Mouse (Mus musculus): ENCODE data around the gene Krt14.
"Not testable (repeated sequence)": the region's sequence is repeated elsewhere in the genome, so short reads cannot be mapped to it uniquely, and the experiment has no call there.

Gene Krt14

DNA sequence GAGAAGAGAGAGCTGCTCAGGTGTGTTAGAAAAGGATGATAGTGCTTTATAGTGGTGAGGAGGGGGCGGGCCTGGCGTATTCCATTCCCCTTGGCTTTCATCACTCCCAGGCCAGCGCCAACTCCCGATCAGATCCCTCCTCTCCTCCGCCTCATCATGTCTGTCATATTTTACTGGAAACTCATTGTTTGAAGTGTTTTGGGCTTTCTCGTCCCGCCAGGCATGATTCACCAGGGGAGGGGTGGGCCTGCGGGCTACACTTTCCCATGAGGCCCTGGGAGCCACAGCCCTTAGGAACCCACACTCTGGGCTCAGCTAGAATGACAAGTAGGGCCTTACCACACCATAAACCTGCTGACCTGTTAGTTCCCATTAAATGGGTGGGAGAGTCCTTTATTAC is at the start of gene Krt14:
Krt14 (minus strand) TSS at position 51 of the 400 bp plus-strand sequence.
- DNase-seq = no peak

DNA sequence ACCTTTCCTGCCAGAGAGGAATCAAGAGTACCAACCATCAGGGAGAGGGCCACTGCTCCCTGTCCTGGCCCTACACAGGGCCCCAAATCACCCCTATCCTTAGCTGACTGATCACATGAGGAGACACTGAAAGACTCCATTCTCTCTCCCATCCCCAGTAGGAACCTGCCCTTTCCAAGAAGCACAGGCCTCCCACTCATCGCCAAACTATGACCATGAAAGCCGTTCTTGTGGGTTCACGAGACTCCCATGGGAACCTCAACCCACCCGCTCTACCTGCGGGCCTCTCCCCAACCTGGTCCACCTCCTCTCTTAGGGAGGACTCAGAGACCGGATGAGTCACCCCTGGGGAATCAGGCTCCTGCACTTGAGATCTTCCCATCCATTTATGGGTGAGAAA is 48.2 kb upstream of the Krt14 start:
- DNase-seq = no peak

DNA sequence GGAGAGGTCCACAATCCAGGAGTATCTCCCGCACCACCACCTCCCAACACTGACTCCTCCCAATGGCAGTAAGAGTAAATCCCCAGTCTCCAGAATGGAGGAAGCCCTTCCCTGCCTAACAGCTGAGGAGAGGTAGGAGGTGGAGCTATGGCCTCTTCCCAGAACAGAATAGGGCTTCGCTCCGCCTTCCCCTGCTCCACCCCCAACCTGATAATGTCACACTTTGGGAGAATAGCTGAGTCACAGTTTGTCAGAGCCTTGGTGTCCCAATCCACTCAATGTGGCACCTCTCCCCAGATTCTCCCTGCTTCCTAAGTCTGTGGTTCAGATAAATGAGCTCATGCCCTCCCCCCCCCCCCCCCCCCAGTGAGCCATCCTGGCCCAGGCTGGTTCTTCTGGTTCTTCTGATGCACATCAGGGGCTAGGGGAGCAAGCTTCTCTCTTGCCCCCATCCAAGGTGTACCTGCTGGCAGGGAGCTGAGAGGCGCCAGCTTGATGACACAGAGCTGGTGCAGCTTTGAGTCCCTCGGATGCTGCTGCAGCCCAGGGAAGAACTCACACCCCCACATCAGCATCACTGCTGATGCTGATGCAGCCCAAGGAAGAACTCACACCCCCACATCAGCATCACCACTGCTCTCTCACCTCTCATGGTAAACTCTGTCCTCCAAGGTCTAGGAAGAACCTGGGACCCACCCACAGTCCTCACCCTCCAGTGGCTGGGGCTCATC is 47.2 kb upstream of the Krt14 start:
- DNase-seq = no peak

DNA sequence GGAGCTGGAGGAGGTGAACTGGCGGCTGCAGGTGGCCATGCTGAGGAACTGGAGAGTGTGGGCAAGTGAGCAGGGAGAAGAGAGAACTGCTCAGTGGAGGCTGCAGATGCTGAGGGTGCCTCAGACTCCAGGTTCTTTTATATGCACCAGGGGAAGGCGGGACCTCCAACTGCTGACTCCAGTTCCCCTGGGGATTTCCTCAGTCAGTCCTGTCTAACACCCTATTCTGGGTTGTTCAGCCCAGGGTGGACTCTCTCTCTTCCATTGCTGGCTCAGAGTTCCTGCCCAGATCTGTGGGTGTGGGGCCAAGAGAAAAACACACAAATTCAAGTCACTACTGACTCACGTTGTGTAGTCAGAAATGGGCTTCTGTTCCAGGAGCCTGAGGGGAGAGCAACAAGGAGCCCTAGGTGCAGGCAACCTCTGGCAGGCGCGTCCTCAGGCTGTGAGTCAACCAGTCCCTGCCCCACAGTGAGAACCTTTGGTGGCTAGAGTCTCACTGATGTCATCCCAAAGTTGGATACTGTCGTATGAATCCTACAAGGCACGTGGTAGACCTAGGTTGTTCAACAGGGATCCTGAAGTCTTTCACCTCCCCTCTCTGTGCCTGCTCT is 41.6 kb upstream of the Krt14 start, which contains the start of gene Krt16:
Krt16 (minus strand) TSS at position 51 of the 614 bp plus-strand sequence.
- no peak for DNase-seq

DNA sequence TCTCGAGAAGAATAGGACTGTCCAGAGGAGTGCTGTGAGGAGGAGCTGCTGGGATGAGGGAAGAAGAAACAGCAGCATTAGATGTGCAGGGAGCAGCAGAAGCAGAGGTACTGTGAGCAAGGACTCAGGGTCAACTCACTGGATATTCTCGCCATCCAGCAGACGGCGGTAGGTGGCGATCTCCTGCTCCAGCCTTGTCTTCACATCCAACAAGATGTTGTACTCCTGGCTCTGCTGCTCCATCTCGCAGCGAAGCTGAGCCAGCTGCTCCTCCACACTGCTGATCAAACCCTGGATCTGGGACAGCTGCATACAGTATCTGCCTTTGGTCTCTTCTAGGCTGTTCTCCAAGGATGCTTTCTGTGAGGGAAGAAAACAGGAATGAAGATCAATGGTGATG is 39.1 kb upstream of the Krt14 start:
- not testable (repeated sequence) for DNase-seq

DNA sequence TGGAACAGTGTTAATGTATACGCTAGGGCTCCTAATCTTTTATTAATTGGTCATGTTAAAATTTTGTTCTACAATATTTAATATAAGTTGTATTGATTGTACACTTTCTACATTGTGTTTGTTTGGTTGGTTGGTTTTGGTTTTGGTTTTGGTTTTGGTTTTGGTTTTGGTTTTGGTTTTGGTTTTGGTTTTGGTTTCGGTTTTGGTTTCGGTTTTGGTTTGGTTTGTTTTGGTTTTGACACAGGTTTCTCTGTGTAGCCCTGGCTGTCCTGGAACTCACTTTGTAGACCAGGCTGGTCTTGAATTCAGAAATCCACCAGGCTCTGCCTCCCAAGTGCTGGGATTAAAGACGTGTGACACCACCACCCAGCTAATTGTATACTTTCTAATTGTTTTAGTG is 32.9 kb upstream of the Krt14 start:
- not testable (repeated sequence) for DNase-seq

DNA sequence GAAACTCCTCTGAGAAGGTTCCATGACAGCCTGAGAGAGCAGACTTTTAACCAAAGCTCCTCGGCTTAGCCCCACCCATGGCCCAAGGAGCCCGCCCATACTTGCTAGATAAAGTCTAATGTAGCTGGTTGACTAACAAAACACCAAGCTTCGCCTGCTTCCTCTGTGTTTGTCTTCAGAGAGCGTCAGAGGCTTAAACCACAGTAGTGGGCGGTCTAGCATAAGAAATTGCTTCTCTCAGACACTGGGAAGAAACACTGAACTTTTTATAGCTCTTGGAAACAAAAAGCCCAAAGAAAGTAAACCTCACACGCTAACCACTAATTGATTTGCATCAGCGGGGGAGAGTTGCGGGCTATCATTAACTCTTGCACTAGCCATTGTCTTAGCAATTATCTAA is 14.4 kb upstream of the Krt14 start:
- DNase-seq = no peak

DNA sequence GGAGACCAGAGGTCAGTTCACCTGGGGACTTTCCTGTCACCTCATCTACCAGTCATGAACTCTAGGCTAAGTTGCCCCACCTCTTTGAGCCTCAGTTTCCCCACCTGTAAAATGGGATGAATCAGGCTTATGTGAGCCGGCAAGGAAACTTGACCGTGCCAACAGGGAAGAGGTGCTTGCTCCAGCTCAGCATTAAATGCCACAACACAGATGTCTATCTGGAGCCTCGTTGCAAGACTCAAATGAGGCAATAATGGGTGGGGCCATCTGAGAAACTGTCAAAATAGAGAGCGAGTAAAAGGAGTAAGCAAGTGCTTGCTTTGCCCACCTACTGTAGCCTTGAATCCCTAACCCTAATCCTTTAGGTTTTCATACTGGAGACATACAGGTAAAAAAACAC is 12.0 kb upstream of the Krt14 start:
- no peak for DNase-seq

DNA sequence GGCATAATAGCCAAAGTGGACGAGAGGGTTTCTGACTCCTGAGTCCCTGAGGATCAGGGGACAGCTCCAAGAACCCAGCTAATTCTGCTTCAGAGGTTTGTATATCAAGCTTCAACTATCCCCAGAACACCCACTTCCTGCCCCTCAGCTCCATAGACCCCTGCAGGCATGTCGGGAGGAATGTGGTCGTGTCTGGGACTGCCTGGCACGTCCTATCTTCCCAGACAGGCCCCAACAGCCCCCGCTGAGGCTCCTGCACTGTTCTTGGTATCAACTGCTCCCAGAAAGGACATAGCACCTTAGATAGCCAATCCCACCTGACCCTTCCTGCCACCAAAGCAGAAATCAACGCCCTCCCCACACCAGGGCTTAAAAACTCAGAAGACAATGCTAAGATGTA is 1.2 kb upstream of the Krt14 start:
- DNase-seq = no peak

DNA sequence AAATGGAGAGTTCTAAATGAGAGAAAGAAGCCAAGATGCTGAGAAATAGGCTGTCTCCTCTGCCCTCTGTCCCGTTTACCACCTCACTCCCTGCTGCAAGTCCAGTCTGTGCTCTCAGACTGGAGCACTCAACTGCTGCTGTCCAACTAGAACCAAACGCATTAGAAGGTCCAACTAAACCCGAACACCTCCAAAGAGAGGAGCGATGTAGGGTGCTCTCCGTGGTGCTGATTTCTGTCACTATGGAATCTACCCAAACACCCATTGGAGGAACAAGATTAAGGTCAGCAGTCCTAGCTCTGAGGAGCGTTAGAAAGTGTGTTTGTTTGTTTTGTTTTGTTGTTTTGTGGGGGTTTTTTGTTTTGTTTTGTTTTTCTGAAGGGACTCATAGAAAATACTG is 3.9 kb downstream of the Krt14 start:
- DNase-seq = peak in 1 of 2 experiments; percentile 51

DNA sequence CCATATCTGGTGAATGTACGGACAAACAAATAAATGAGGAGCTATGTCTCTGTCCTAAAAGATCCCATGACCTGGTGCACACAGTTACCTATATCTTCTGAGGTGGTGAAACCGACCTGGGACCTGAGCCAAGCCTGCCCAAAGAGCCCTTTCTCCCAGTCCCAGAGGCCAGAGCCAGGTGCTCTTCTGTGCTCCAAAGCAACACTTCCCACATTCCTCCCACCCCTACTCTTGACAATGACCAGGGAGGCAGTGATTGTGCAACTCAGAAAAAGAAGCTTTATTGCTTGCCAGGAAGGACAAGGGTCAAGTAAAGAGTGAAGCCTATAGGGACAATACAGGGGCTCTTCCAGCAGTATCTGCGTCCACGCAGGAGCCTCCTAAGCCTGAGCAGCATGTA is 4.4 kb downstream of the Krt14 start:
- no peak for DNase-seq

DNA sequence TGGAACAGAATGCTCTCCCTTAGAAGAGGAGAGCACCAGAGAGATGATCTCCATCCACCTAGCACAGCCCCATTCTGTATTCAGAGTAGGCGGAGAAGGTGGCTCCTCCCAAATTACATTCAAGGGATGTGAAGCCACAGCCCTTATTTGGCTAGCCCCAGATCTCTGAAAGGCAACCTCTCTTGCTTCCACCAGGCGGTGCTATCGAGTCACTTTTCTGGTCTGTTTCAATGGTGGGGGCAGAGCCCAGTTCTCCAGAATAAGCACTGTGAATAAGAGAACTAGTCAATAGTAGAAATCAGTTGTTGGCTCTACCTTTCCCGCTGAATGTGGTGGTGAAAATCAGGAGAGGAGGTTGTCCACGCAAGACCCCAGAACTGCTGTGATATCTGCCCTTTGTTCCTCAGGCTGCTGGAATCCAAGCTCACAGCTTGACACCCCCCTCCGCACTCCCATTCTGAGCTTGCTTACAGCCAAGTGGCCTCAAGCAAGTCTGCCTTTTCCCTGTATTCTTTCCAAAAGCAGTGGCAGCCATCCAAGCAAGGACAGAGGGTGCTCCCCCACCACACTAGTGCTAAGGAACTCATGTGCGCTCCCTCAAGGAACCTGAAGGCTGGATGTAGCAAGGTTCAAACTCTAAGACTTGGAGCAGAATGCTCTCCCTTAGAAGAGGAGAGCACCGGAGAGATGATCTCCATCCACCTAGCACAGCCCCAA is 7.1 kb downstream of the Krt14 start:
- peak in 1 of 2 experiments; percentile 24 for DNase-seq

DNA sequence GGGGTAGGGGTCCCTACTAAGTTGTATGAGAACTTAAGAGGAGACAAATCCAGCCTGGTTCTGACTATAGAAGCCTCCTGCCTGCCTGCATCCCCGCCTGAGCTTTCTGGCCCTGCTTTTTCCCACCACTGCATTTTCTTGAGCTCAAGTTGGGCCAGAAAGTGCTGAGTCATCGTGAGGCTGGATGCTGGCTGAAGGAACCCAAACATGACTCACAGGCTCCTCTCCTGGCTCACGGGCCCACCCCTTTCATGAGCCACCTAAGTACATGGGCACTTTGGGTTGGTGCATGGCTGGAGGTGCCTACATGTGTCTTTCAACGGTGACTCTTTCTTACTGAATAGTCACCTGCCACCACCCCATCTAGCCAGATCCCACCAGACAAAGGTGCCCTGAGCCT is 8.7 kb downstream of the Krt14 start:
- no peak for DNase-seq

DNA sequence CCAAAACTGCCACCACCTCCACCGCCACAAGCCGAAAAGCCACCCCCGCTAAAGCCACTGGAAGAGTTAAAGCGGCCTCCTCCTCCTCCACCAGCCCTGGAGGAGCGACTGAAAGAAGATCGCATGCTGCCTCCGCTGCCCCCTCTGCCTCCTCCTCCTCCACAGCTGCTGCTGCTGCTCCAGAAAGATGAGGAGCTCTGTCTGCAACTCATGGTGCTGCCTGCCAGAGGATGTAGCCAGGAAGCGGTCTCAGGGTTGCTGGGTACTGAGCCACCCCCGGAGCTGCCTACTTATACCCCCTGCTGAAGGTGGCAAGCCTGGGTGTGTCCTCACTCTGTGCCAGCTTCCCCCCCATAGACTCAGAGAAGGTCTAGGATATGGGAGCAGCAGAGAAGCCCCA is 14.4 kb downstream of the Krt14 start, which contains the start of gene Krt9:
Krt9 (minus strand) TSS at position 255 of the 400 bp plus-strand sequence.
- no peak for DNase-seq

DNA sequence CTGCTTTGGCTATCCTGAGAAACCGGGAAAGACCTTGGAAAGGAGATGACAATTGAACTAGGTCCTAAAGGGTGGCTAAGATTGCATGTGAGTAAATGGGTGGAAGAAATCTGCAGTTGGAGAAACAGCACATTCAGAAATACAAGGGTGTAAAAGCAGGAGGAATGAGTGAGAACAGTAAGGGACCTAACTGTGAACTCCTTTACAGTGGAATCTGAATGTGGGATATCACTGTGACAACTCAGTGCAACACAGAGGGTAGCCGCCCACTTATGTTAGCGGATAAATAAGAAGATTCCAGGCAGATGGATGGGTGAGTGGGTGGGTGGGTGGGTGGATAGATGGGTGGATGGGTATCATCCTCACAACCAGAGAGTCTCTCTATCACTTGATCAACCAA is 15.5 kb downstream of the Krt14 start:
- no peak for DNase-seq

DNA sequence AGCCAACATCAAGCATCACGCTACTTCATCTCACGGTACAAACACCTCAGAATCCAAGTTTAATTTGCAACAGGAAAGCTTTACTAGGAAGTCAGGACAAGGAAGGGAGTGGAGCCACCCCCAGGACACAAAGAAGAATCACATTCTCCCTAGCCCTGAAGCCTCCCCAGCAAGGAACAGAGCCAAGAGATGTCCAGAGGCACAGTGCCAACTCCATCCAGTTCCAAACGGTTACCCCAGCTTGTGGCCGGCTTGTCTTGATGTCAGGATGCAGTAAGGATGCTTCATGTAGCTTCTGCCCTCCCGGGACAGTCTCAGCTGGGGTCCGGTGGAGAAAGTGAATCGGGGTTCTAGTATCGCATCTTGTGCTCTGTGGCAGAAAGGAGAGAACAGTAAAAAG is 20.6 kb downstream of the Krt14 start:
- no peak for DNase-seq

DNA sequence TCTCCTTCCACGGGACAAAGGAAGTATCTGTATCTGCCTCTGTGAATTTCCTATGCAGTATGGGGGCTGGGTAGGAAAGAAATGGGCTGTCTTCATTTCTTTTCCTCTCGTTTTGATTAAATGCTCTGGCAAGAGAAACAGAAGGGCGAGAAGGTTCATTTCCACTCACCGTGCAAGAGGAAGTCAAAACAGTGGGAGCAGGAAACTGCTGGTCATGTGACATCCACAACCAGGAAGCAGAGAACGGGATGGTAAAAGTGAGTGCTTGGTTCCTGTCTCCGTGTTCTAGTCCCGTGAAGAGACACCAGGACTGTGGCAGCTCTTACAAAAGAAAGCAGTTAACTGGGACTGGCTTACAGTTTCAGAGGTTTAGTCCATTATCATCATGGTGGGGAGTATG is 25.6 kb downstream of the Krt14 start:
- DNase-seq = no peak

DNA sequence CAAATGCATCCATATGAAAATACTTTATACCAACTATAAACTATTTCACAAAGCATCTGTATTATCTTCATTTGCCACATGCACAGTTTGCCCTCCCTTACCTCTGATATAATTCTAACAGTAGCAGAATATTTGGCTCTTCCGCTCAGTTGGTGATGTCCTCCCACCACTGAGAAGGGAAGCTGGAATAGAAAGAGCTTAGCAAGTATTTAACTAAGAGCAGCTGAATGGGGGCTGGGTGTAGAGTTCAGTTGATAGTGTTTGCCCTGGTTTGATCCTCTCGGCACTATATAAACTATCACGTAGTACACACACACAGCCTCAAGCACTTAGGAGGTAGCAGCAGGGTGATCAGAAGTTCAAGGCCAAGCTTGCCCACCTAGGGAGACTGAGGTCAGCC is 28.1 kb downstream of the Krt14 start:
- no peak for DNase-seq

DNA sequence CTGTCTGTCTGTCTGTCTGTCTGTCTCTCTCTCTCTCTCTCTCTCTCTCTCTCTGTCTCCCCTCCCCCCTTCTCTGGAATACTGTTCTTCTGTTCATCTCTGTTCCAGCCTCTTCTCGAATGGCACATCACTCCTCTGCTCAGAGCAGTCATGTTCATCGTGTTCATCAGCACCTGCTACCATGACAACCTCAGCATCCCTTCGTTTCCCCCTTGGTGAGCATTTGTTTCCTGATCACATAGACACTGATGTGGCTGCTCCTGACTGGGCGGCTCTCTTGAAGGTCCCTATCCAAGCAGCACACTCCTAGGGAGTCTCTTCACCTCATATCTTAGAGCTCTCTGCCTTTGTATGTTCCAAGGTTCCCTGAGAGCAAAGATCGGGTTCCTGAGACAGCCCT is 29.0 kb downstream of the Krt14 start:
- DNase-seq = no peak

DNA sequence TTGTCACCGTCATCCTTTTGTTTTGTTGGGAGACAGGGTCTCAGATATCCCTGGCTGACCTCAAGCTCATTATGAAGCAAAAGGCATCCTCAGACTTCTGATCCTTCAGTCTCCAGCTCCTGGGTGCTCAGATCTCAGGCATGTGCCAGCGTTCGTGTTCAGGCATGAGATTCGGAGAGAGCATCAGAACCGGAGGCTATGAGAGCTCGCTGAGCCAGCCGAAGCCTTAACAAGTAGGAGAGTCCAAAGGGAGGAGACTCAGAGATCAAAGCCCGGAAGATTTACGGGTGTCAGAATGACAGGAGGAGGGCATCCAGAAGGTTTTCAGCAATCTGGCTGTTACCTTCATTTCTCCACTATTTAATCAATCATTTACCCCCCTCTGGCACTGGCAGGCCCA is 30.6 kb downstream of the Krt14 start:
- no peak for DNase-seq

DNA sequence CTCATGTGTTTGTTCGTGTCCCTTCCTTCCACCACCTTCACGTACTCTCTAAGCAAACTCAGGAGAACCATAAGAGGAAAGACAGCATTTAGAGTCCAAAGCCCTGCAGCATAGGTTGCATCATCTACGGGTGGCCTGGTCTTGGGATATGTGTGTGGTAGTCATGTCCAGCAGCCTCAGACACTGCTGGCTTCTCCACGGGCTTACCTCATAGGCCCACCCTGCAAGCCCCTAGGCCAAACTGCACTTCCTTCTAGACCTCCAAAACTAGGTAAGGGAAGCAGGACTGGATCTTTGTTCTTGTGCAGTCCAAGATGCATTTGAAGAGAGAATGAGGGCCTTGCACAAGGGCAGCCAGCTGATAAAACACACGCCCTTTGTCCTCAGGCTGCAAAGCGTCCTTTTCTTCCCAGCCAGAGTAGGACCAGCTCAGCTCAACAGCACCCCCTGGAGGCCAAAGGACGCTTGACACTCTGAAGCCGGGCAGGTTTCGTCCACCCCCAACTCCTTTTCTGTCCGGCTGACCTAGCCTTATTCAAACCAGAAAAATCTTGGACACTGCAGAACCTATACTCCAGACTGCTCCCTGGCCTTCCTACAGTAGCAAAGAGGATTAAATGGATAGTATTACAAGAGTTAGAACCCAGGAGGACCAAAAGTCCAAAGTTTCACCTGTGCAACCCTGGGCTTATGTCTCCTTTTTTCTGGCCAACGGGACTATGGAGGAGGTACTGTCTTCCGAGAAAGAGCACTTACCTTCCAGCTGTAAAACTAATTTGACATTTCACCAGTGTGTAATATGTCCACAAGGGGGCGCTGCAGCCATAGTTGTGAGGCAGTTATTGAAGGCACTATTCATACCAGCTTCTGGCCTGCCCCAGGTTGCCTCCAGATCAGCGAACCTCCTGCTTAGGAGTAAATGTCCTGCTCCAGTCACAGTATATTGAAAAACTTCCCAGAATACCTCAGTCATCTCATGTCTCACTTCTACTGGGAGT is 38.3 kb downstream of the Krt14 start:
- DNase-seq = peak; percentile 74 to 84

DNA sequence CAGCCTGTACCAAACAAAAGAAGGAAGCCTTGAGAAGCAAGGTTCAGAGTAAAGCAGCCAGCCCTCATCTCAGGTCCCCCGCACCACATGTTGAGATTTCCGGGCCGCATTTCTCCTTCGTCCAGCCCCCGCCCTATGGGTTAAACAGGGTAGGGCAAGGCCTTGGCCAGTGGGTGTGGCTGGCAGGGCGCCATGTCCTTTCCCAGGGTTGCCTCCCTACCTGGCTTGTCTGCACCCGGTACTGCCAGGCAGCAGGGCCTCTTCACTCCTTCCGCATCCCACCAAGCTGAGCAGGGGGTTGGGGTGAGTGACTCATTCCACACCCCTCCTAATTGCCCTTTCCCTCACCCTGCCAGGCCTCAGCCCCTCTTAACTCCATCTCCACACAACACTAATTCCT is 39.3 kb downstream of the Krt14 start:
- DNase-seq = peak; percentile 67 to 81

DNA sequence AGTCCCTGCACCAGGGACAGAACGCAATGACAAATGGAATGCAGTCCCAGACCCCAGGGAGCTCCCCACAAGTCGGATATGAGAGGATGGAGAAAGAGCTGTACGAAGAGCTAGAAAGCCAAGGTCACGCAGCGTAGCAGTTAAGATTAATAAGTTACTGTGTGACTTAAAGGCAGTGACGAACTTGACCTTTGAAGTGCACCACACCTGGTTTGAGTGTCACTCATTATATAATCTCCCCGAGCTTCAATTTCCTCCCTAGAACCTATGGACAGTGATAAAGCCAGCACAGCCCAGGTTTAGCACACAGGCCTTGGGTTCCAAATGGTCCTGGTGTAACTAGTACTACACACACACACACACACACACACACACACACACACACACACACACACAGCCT is 43.0 kb downstream of the Krt14 start:
- no peak for DNase-seq
